Mouse (Mus musculus): ENCODE data around the gene Katna1. TPM values are rescaled to one million over a fixed set of nuclear protein-coding genes. Genes with fewer than 3 reads are reported as not detected.

The Katna1 gene
- total RNA-seq, 2 experiments from 2014 or later = 11.2 to 14.0 TPM

DNA sequence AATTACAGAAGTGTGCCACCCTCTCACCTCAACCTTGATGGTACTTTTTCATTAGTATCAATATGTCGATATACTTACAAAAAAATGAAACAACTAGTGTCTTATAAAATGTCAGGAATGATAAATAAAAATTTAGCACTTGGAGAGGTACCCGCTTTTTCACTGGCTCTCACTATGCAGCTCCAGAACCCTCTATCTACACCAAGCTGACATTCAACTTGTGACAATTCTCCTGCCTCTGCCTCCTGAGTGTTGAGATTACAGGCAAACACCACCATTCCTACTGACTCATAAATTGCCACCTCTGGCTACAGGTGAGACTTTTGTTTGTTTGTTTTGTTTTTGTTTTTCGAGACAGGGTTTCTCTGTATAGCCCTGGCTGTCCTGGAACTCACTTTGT lies 55.4 kb downstream of the Katna1 start:
- TF ChIP-seq CTCF (IDR thresholded peaks at IDR 0.05) = no peak
- H3K4me3 ChIP-seq = peak overlapping the region; percentile 96
- H3K27ac ChIP-seq = peak overlapping the region; percentile 97
- intact Hi-C loops (cut with DNase I) = loop anchor here (1.0 kb wide), 1 partner anchor 11 kb away; the partner anchor contains the start of genes Ginm1 and Ppil4
- DNase-seq = no peak

DNA sequence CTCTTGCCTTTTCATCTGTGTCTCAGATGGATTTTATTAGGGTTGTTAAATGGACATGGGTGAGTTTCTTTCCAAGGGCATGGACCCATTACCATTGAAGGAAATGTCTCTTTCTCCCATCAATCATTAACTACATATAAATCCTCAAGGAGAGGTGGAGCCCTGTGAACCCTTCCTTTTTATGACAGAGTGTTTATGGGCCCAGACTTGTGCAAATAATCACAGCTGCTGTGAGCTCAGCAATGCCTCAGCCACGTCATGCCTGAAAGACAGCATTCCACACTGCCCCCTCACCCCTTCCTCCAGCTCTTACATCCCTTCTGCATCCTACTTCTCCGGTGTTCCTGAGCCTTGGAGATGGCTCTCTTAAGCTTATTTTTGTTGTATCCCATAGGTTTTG lies 61.5 kb downstream of the Katna1 start:
- Histone ChIP-seq H3K4me3 (no peak overlapping the region), H3K27ac (no peak overlapping the region)
- intact Hi-C loops (cut with DNase I) = no loop called here
- DNase-seq = no peak
- TF ChIP-seq CTCF (IDR thresholded peaks at IDR 0.05) = no peak

DNA sequence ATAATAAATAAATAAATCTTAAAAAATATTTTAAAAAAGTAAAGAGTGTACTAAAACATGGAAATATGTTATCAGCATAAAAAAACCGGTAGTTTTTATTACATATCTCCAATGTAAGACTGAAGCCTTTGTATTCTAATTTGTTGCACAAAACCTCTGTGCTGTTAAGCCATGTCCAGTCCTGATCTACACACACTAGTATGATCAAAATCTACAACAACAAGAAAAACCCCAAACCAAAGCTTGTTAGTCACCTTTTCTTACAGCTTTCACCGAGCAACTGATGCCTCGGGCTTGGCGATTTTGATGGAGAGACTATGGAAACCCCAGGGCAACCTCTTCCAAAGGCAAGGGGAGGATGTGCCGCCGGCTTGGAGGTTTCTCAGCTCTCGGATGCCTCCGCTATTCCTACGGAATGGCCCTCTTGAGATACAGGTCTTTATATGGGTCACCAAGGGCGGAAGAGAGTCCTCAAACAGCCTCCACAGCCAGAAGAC lies 66.5 kb downstream of the Katna1 start:
- no peak for DNase-seq
- intact Hi-C loops (cut with DNase I) = loop anchor here (1.0 to 10.0 kb wide), 2 partner anchors 11 to 162 kb away; partner anchors contain the start of gene Tab2
- Histone ChIP-seq H3K27ac (peak overlapping the region; percentile 93), H3K4me3 (peak overlapping the region; percentile 87)
- no peak for TF ChIP-seq CTCF (IDR thresholded peaks at IDR 0.05)

DNA sequence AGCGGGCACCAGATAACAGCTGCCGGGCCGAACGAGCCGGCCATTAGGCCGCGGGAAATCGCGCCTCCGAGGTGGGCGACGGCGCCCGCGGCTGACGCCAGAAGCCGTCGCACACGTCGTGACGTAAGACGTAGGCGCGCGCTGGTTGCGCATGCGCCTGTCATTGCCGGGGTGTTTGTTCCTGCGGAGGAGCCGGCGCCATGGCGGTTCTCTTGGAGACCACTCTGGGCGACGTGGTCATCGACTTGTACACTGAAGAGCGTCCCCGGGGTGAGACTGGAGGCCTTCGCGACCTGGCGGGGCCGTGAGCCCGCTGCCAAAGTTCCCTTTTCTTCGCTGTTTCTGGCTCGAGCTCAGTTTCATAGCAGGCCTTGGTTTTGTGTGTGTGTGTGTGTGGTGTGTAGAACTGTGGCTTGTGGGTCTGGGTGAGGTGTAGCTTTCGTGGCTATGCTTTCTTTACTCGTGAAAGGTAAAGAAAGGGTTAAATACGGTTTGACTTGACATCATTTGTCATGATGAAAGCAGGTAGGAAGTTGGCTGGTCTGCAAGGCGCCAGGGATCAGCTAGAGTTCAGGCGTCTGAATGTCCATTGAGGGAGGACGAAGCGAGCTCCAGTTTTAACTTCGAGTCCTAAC lies 67.1 kb downstream of the Katna1 start, which contains the start of the genes Ginm1 and Ppil4:
Gene Ginm1 (minus strand): TSS at position 74 of the 635 bp plus-strand sequence.
Gene Ppil4 (plus strand): TSS at position 141 of the 635 bp plus-strand sequence.
- Histone ChIP-seq H3K27ac (peak within 1 kb of the TSS; percentile 93), H3K4me3 (peak within 1 kb of the TSS; percentile 87)
- intact Hi-C loops (cut with DNase I) = loop anchor here (1.0 to 10.0 kb wide), 2 partner anchors 12 to 162 kb away; partner anchors contain the start of gene Tab2
- peak; percentile 94 for DNase-seq
- TF ChIP-seq CTCF (IDR thresholded peaks at IDR 0.05) = no peak

DNA sequence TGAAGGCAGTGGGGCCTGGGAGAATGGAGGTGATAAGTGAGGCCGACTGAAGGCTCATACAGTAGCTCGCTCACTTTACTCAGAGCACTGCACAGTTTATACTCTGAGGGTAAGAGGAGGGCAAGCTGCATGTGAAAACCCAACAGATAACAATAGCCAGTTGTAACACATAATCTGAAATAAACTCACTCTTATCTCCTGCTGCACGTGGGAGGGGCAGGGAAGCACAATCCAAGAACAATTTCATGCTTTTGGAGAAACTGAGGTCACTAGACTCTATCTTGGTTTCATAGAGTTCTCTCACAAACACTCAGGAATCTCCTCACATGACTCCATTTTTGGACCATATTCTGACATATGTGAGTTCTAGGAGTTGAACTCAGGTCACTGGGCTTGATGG lies 75.5 kb downstream of the Katna1 start:
- Histone ChIP-seq H3K27ac (no peak overlapping the region), H3K4me3 (no peak overlapping the region)
- intact Hi-C loops (cut with DNase I) = no loop called here
- TF ChIP-seq CTCF (IDR thresholded peaks at IDR 0.05) = no peak
- no peak for DNase-seq

DNA sequence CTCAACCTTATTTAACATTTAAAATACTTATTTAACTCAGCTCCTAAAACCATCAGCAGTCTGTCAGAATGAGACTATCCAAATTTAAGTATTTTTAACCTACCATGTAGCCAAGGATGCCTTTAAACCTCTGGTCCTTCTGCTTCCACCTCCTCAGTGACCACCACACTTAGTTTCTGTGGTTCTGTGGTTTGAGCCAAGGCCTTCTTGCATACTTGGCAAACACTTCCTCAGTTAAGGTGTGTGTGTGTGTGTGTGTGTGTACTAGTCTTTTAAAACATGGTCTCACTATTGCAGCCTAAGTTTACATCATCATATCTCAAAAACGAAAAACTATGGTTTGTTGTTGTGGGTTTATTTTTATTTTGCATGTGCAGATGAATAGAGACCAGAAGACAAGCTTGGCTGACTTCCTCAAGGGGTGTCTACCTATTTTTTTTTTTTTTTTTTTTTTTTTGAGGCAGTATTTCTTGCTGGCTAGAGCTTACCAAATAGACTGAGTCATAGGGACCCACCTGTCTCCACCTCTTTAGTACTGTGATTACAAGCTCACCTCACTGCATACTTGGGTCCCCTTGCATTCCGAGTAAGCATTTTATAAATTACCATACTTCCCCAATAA lies 76.8 kb downstream of the Katna1 start:
- no peak for TF ChIP-seq CTCF (IDR thresholded peaks at IDR 0.05)
- Histone ChIP-seq H3K4me3 (no peak overlapping the region), H3K27ac (no peak overlapping the region)
- intact Hi-C loops (cut with DNase I) = no loop called here
- no peak for DNase-seq

DNA sequence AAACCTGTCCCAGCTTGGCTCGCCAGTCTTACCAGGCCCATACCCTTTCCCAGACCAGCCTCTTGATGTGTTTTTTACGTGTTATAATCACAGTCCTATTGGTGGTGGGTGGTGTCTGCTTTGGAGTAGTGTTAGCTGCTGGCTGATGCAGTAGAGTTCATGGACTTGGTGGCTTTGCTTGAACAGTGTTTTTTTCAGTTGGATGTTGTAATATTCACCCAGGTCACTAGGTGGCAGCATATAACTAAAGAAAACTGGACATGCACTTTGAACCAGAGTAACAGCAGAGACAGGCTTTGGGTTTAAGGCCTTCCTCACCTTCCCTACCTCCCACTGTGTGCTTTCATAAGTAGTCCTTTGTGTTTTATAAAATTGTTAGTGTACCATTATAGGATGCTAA lies 84.1 kb downstream of the Katna1 start:
- no peak overlapping the region for H3K27ac ChIP-seq
- TF ChIP-seq CTCF (IDR thresholded peaks at IDR 0.05) = peak; percentile 76
- no peak overlapping the region for H3K4me3 ChIP-seq
- no peak for DNase-seq
- intact Hi-C loops (cut with DNase I) = loop anchor here (1.0 to 5.0 kb wide), 3 partner anchors 72 to 430 kb away; no protein-coding TSS in a partner anchor

Other genes with a start within 250 kb of the Katna1 start
- gene Lrp11, start 136.2 kb upstream of the Katna1 start, total RNA-seq (2021) = 1 to 10 TPM; 1.1 to 2.0 TPM
- 1 to 10 TPM; 5.6 to 6.3 TPM for gene Nup43, start 58.5 kb upstream of the Katna1 start, total RNA-seq (2021)
- gene Pcmt1, start 44.9 kb upstream of the Katna1 start, total RNA-seq (2021) = 100 to 1,000 TPM; 102 to 110 TPM
- gene Lats1, start 44.8 kb upstream of the Katna1 start, total RNA-seq (2021) = 10 to 100 TPM; 11.8 to 11.9 TPM
- gene Ginm1, start 66.8 kb downstream of the Katna1 start, total RNA-seq (2021) = 100 to 1,000 TPM in 1 of 2 experiments, 10 to 100 TPM in 1; 97.7 to 111 TPM
- 10 to 100 TPM; 11.9 to 13.8 TPM for gene Ppil4, start 66.9 kb downstream of the Katna1 start, total RNA-seq (2021)
- gene Zc3h12d, start 106.5 kb downstream of the Katna1 start, total RNA-seq (2021) = under 1 TPM in 1 of 2 experiments, not detected in 1; 0.08 TPM
- gene Tab2, start 230.2 kb downstream of the Katna1 start, total RNA-seq (2021) = 100 to 1,000 TPM in 1 of 2 experiments, 10 to 100 TPM in 1; 96.2 to 100 TPM